Mouse (Mus musculus) embryo, embryonic 10 days (tissue): Measurements from ENCODE around the gene Nps.
"Not testable (repeated sequence)": the region's sequence is repeated elsewhere in the genome, so short reads cannot be mapped to it uniquely, and the experiment has no call there.

Source experiments
- DNase-seq: peaks from one replicate; pipeline ENCODE4 v3.0.0-alpha.2; 2015; ENCODE audit warnings: low spot score

The Nps gene

GRCm38 (mm10) chr7:135258053-135258753 is at the start of gene Nps:
Nps (plus strand) TSS chr7:135258703.
- DNase-seq, result not testable (repeated sequence)

GRCm38 (mm10) chr7:135208947-135209567 is 49.4 kb upstream of the Nps start:
- DNase-seq, result no peak

GRCm38 (mm10) chr7:135210296-135210695 is 48.2 kb upstream of the Nps start:
- no peak for DNase-seq

- DNase-seq, result no peak
Measured at GRCm38 (mm10) chr7:135210831-135211230, 47.7 kb upstream of the Nps start.

GRCm38 (mm10) chr7:135212505-135212904 is 46.0 kb upstream of the Nps start:
- DNase-seq, result peak; percentile 13

GRCm38 (mm10) chr7:135221475-135221874 is 37.0 kb upstream of the Nps start:
- DNase-seq, result no peak

GRCm38 (mm10) chr7:135226021-135226420 is 32.5 kb upstream of the Nps start:
- no peak for DNase-seq

- DNase-seq, result peak; percentile 46
Measured at GRCm38 (mm10) chr7:135237152-135237551, 21.4 kb upstream of the Nps start.

GRCm38 (mm10) chr7:135239441-135239840 is 19.1 kb upstream of the Nps start:
- no peak for DNase-seq

- DNase-seq, result no peak
Measured at GRCm38 (mm10) chr7:135240006-135240405, 18.5 kb upstream of the Nps start.

- DNase-seq, result no peak
Measured at GRCm38 (mm10) chr7:135240636-135241035, 17.9 kb upstream of the Nps start.

- no peak for DNase-seq
Measured at GRCm38 (mm10) chr7:135244171-135244880, 14.2 kb upstream of the Nps start.

- DNase-seq, result no peak
Measured at GRCm38 (mm10) chr7:135246386-135246785, 12.1 kb upstream of the Nps start.

- DNase-seq, result no peak
Measured at GRCm38 (mm10) chr7:135253249-135253648, 5.3 kb upstream of the Nps start.

- no peak for DNase-seq
Measured at GRCm38 (mm10) chr7:135254423-135254822, 4.1 kb upstream of the Nps start.

GRCm38 (mm10) chr7:135271011-135271410 is 12.5 kb downstream of the Nps start:
- no peak for DNase-seq

- no peak for DNase-seq
Measured at GRCm38 (mm10) chr7:135283212-135283611, 24.7 kb downstream of the Nps start.

GRCm38 (mm10) chr7:135289976-135290375 is 31.5 kb downstream of the Nps start:
- DNase-seq, result no peak

- no peak for DNase-seq
Measured at GRCm38 (mm10) chr7:135291646-135292236, 33.2 kb downstream of the Nps start.

- DNase-seq, result no peak
Measured at GRCm38 (mm10) chr7:135294498-135294897, 36.0 kb downstream of the Nps start.

- no peak for DNase-seq
Measured at GRCm38 (mm10) chr7:135304496-135304895, 46.0 kb downstream of the Nps start.
